Mouse (Mus musculus) skeletal muscle tissue, adult 2 months (tissue): Measurements from ENCODE around the gene Spry2.
A peak's percentile ranks its signal among the peaks of the same experiment; 100 is the strongest.

Source experiments
- DNase-seq: peaks from one replicate; pipeline ENCODE4 v3.0.0-alpha.2; 2012; ENCODE audit warnings: low read depth, low spot score

The Spry2 gene

DNA sequence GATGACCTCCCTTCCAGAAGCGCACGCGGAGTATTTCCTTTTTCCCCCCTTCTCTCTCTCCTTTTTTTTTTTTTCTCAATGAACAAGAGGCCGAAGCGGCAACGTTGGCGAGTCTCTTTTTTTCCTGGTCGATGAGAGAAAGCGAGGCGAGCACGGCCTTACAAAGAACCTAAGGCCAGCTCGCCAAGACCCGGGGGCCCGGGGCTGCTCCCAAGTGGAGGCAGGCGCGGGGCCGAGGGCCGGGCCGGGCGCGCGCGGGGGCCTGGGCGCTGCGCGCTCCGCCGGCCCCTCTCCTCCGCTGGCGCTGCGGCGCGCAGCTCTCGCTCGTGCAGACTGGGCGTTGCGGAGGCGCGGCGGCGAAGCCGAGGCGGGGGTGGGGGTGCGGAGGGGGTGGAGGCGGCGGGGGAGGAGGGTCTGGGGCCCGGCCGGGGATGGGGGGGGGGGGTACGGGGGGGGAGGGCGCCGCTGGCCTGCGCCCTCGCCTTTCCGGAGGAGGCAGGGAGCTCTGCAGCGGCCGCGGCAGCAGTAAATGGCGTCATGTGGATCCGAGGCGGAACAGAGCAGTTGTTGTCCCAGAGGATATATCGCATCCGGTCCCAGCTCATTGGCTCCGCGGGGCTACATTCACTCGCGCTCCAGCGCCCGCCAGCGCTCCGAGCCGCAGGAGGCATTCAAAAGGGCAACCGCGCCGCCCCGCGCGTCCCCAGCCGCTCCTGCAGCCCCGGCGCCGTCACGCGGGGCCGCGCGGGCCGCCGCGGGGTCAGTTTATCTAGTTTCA, at the start of gene Spry2:
TSS of gene Spry2 (minus strand) at position 29 of the 778 bp plus-strand sequence.
- peak; percentile 96 for DNase-seq

GRCm38 (mm10) chr14:105941353-105941752, 44.7 kb upstream of the Spry2 start:
- DNase-seq, result peak; percentile 32

DNA sequence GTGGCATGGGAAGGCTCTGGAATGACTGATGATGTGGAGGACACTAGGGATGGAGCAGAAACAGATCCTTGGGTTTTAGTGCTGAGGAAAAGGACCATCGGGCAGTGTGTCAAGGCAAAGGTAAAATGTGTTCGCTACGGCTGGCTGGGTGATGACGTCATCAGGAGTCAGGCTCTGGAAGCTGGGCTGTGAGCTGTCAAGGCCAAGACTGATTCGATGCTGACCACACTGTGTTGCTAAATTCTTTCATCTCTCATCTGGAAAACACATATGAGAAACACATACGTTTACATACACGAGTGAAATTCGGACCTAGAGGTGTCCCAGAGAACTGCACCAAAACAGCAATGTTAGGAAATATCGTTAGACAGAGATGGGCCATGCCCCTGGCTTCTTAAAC, 30.1 kb upstream of the Spry2 start:
- DNase-seq, result no peak

DNA sequence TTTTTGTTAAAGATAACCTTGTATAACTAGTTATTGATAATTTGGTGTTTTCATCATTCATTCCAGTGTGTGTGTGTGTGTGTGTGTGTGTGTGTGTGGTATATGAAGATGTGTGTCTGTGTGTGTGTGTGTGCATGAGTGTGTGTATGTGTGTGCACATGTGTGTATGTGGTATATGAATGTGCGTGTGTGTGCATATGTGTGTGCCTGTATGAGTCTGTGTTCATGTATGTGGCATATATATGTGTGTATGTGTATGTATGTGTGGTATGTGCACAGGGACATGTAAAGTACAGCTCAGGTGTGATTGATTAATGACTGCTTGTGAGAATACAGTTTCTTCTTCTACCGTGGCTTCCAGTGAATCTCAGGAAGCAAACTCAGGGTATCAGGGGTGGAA, 28.7 kb upstream of the Spry2 start:
- no peak for DNase-seq

DNA sequence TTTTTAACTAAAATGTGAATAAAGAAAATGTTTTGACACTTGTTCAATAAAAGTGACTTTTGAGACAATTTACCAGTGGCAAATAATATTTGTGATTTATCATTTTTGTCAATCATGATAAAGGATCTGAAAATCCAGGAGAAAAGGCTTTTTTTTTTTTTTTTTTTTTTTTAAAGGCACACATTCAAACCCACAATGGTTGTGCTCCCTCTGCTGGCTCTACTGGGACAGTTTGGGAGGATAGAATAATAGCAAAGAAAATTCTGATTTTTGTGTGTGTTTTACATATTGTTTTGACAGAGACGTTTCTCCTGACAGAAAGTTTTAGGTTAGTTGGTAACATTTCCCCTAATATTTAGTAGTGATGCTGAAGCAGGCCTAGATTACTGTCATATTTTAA, 28.1 kb upstream of the Spry2 start:
- no peak for DNase-seq

- no peak for DNase-seq
Observed at GRCm38 (mm10) chr14:105922874-105923273, 26.3 kb upstream of the Spry2 start.

DNA sequence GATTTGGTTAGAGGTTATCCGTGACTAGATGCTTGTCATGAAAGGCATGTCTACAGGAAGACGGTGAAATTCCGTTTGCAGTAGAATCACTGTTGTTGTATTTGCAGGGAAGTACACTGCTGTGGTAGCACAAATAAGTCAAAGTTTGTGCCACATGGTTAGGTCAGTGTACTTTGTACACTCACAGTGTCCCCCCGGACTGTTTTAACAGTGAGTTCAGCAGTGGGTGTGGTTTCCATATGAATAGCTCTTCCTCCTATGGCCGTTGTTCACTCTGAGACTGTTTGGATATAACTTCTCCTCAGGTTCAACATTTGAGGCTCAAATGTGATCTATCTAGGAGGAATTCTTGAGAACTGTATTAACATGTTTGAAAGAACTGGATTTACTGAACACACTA, 25.8 kb upstream of the Spry2 start:
- no peak for DNase-seq

GRCm38 (mm10) chr14:105921217-105921695, 24.6 kb upstream of the Spry2 start:
- no peak for DNase-seq

GRCm38 (mm10) chr14:105920395-105921216, 24.0 kb upstream of the Spry2 start:
- no peak for DNase-seq

DNA sequence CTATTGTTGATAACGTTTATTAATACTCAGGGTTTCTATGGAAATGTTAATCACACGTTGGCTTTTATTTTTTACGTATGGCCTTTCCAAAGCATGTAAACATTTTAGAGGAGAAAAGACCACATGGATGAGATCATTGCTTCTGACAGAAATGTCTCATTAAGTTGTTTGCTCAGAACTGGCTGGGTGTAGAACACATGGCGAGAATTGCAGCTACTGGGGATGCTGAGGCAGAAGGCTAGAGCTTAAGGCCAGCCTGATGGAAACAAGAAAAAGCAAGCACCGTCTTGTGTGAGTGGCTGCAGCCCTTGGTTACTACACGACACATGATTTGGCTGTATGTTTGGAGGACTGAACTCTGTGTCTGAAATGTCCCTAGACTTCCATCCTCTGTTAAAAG, 10.6 kb upstream of the Spry2 start:
- no peak for DNase-seq

DNA sequence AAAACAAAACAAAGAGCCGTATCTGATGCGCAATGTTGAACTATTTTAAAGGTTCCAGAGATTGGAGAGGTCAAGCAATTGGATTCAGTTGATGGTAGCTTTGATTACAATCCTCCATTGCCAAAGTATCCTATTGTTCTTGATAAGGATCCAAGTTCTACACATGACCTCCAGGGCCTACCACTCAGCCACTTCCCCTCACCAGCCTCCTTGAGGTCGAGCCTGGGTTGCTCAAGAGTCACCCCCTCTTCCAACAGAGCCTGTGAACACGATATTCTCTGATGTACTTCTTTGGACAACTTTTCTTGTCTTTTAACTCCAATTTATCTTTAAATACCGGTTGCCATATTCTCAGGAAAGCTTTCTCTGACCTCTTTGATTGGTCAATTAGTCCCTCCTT, 9.3 kb upstream of the Spry2 start:
- DNase-seq, result no peak

DNA sequence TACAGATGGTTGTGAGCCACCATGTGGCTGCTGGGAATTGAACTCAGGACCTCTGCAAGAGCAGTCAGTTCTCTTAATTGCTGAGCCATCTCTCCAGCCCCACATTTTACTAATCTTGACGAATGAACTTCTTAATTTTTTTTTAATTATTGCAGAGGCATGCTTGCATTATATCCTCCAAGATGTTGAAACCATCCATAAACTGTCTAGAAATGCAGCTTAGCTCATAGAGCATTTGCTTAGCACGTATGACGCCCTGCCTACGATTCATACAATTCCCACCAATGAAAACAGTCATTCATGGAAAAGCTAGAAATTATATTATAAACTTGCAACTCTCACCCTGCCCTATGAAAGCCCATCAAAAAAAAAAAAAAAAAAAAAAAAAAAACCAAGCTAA, 8.9 kb upstream of the Spry2 start:
- no peak for DNase-seq

GRCm38 (mm10) chr14:105902807-105903206, 6.2 kb upstream of the Spry2 start:
- DNase-seq, result no peak

- DNase-seq, result no peak
Observed at GRCm38 (mm10) chr14:105900841-105901240, 4.2 kb upstream of the Spry2 start.

- no peak for DNase-seq
Observed at GRCm38 (mm10) chr14:105899116-105899515, 2.5 kb upstream of the Spry2 start.

GRCm38 (mm10) chr14:105898266-105899111, 1.9 kb upstream of the Spry2 start:
- DNase-seq, result peak; percentile 82

DNA sequence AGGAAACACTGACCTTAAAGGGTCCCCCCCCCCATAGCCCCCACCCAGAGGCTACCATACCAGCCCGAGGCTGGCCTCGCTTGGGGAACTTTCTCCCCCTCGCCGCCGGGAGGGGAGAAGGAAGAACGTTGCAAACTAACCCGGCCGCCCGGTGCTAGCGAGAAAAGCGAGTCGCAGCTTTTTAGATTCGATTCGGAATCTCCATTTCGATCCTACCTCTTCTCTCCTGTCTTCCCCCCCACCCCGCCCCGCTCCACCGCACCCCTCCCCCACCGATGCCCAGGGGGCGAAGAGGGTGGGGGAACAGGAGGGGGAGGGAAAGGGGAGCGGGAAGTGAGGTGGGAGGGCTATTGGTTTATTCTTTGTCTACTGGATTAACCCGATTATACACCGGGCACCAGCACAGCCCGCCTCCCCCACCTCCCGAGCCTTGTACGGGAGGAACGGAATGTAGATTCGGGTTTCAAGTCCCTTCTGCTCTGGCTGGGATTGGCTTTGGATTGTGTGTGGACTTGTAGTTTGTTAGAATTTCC, 1.0 kb upstream of the Spry2 start:
- DNase-seq, result peak; percentile 64

- DNase-seq, result peak; percentile 39
Observed at GRCm38 (mm10) chr14:105895961-105896651, 513 bp downstream of the Spry2 start.

GRCm38 (mm10) chr14:105894971-105895873, 1.4 kb downstream of the Spry2 start:
- DNase-seq, result peak; percentile 35

DNA sequence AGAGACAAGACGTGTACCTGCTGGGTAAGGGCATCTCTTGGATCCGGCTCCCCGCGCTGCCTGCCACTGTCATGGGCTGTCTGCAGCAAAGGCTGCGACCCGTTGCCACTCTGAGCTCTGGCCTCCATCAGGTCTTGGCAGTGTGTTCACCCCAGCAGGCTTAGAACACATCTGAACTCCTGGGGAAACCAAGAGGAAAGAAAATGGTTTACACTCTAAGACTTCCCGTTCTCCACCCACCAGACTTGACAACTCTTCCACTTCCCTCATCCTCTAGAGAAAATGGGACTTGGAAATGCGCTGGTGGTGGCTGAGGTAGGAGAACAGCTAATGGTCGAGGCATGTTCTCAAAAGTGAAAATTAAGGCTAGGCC, 3.0 kb downstream of the Spry2 start:
- DNase-seq, result peak; percentile 24
